Mouse (Mus musculus) cerebellum, adult 11 months (tissue): ENCODE measurements around the gene Sppl3.
"Not testable (repeated sequence)": the region's sequence is repeated elsewhere in the genome, so short reads cannot be mapped to it uniquely, and the experiment has no call there.

Experiments used
- DNase-seq: peaks from one replicate; pipeline ENCODE4 v3.0.0; 2022

The Sppl3 gene

DNA sequence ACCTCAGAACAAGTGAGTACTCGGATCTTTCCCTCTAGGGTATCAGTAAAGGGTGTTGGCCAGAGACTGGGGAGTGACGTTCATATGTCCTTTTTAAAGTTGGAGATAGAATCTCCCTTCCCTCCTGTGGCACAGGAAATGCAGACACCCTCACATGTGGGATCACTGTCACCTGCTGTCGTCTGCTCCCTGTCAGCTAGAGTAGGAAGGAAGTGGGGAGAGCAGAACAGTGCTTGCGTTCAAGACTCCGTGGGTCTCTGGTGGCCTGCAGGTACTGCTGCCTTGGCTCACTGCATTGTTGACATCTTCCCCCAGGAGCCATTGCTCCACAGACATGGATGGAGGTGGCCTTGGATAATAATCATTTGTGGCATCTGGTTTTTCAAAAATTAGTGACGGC is 72.6 kb downstream of the Sppl3 start:
- no peak for DNase-seq

GRCm38 (mm10) chr5:115085675-115086074 is 74.7 kb downstream of the Sppl3 start:
- no peak for DNase-seq

DNA sequence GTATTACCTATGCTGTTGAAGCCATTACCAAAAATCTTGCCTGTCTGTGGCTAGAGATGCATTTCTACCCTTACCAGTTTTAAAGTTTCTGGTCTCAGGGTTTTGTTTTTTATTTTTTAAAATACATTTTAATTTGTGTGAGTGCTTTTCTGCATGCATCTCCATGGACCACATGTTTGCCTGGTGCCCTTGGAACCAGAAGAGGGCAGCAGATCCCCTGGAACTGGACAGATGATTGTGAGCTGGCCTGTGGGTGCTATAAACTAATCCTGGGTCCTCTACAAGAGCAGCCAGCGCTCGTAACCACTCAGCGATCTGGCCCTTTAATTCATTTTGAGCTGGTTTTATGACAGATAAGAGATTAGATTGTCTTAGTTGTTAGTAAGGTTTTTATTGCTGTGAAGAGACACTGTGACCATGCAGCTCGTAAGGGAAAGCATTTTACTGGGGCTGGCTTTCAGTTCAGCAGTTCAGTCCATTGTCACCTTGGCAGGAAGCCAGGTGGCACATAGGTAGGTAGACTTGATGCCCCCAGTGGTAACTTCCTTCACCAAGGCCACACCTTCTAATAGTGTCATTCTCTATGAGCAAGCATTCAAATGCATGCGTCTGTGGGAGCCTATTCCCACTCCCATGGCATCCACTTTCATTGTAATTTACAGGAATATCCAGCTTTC is 78.8 kb downstream of the Sppl3 start:
- no peak for DNase-seq

DNA sequence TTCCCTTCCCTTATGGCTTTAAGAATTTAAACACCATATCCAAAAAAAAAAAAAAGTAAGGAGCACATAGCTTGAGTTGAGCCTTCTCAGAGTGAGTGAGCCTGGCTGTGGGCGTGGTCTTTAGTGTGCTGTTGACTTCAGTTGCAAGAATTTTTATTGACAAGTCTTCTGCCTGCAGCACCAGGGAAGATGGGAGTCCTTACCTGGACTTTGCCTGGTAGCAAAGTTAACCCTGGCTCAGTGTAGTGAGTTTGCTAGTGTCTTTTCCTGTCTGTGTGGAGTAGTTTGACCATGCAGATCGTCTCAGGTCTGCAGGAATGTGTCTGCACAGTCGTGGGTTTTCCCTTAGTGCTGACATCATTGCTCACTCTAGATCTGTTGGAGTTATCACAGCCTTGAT is 80.1 kb downstream of the Sppl3 start:
- DNase-seq = no peak

DNA sequence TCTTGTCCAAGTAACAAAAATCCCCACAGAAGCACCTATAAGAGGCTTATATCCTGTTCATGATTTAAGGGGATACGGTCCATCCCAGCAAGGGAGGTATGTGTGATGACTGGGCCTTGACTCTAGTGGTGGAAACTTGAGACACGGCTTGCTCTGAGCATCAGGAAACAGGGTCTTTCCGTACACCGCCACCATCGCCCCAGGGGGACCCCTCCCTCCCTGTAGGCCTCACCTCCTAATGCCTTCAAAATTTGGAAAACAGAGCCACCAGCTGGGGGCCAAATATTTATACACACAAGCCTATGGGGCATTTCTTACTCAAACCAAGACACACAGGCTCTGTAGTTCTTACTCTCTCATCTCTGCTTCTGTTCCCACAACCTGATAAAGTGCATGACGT is 80.8 kb downstream of the Sppl3 start:
- DNase-seq = no peak

DNA sequence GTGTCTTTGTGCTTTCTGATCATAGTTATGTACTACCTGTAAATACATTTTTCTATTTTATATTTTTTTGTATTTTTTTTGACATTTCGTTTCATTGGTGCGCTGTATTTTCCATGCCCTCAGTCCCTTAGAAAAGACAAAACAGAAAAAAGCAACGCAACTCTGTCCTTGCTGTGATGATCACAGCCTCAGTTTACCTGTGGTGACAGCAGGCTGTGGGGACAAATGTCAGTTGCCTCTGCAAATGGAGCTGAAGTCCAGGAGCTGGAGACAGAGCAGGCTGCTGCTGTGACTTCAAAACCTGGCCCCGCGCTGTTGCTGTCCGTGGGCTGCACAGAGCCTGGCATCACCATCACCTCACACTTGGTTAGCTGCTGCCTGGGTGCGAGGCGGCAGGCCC is 87.3 kb downstream of the Sppl3 start, which contains the start of gene Gm10401:
Gm10401 (minus strand) TSS at position 101 of the 400 bp plus-strand sequence.
- DNase-seq = no peak

- no peak for DNase-seq
Measured at GRCm38 (mm10) chr5:115099530-115099929, 88.6 kb downstream of the Sppl3 start.

- no peak for DNase-seq
Measured at GRCm38 (mm10) chr5:115099991-115100390, 89.1 kb downstream of the Sppl3 start.

DNA sequence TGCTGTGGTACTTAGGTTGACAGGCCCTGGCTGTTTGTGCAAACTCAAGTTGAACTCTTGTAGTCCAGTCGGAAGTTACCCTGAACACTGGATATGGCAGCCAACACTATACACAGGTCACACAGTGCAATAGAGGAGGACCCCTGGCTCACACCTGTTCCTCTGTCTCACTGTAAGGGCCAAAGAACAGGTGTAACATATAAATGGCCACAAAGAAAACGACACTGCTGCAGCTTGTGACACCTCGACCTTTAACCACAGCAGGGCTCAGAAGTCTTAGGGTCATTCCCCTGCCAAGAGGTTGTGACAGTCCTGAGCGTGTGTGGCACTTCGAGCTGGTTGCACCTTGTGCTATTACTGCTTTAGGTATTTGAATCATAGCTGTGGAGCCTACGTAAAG is 89.5 kb downstream of the Sppl3 start:
- no peak for DNase-seq

GRCm38 (mm10) chr5:115102231-115102630 is 91.3 kb downstream of the Sppl3 start:
- no peak for DNase-seq

DNA sequence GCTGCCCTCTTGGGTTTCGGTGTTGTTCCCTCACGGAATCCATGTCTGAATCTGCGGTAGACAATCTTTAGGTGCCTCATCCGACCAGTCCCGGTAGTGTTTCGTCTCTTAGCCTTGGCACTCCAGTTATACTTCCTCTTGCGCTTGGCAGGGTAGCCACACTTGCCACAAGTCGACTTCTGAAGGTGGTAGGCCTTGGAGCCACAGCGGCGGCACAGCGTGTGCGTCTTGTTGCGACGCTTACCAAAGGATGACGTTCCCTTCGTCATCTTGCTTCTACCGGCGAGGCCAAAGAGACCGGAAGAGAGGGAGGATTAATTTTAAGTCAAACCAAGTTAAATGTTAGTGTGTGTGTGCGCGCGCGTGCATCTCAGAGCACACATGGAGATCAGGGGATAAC is 92.3 kb downstream of the Sppl3 start:
- DNase-seq = not testable (repeated sequence)

- no peak for DNase-seq
Measured at GRCm38 (mm10) chr5:115111156-115111555, 100.2 kb downstream of the Sppl3 start.

DNA sequence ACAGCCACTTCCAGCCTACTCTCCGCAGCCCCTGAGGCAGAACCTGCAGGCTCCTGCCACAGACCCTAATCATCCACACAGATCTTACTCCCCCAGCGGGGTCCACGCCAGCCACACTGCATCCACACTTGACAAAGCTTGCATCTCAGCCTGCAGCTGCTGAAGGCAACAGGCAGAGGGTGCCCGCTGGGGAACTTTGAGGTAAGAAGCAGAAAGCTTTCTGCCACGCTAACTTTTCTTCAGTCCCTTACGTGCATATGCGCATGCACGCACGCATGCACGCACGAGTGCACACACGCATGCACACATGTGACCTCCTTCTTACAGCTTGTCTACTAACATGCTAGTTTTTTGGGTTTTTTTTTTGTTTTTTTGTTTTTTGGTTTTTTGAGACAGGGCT is 102.3 kb downstream of the Sppl3 start:
- DNase-seq = no peak

DNA sequence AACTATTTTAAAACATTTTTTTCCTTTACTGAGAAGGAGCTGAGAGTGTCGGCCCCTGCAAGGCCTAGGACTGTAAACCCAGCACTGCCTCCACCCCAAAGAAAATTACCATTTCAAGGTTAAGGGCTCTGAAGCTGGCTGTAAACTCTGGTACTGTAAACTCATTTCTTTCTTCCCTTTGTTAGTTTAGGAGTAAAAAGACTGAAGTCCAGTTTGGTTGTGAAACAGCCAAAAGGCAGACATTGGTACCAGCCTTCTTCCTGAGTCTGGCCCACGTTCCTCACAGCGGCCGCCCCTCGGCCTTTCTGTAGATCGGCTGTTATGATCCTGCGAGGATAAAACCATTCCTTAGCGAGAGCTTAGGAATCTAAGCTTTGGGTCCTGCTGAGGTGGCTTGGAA is 103.6 kb downstream of the Sppl3 start:
- no peak for DNase-seq

GRCm38 (mm10) chr5:115116426-115116825 is 105.5 kb downstream of the Sppl3 start:
- DNase-seq = no peak

DNA sequence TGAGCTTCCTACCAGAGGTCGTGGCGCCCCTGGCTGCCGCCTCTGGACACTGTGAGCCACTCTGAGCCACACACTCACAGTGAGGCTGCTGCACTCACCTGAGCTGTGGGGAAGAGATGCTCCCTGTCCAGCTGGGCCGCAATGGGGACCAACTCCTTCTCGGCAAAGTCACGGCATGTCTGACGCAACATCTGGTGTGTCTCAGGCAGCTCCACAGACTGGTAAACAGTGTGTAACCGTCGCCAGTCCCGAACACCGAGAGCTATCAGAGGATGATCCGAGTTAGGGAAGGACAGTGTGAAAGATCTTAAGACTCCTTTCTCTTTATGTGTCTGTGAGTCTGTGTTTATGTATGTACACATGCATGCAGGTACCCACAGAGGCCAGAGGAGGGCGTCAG is 106.5 kb downstream of the Sppl3 start:
- DNase-seq = no peak

DNA sequence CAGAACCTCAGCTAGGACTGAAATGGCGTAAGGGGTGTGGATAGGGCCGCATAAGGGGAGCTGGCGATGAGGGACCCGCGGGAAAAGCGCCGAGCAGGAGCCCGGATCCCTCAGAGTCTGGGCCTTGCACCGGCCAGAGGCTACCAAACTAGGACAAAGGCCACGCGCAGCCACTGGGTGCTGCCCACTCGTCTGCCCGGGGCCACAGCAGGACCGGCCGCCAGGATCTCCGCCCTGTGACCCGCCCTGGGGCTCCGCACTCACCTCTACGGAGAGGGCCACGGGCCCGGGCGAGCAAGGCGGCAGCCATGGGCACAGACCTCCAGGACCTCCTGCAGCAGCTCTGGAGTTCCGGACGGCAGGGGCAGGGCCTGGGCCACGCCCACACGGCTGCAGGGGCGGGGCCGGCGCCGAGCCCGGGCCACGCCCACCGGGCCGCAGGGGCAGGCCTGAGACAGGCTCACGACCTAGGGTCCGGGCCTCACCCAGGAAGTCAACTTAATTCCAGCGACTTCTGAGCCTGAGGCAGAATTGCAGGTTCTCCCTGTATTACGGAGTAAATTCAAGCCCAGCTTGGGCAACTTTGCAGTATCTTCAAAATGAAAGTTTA is 108.1 kb downstream of the Sppl3 start, which contains the start of gene Acads:
Acads (minus strand) TSS at position 386 of the 610 bp plus-strand sequence.
- peak; percentile 61 for DNase-seq

DNA sequence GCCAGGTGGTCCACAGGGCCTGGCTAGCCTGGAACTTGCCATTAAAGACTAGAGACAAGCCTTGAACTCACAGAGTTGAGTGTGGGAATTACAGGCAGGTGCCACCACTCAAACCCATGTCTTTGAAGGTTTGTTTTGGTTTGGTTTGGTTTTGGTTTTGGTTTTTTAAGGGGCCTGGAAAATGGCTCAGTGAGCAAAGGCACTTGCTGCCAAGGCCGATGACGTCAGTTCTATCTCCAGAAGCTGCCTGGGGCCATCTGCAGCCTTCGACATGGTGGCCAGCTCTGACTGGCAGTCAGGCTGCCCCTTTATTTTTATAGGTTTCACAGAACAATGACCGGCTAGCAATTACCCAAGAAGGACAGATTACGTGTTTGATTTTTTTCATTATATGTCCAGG is 110.0 kb downstream of the Sppl3 start:
- DNase-seq = peak; percentile 56

DNA sequence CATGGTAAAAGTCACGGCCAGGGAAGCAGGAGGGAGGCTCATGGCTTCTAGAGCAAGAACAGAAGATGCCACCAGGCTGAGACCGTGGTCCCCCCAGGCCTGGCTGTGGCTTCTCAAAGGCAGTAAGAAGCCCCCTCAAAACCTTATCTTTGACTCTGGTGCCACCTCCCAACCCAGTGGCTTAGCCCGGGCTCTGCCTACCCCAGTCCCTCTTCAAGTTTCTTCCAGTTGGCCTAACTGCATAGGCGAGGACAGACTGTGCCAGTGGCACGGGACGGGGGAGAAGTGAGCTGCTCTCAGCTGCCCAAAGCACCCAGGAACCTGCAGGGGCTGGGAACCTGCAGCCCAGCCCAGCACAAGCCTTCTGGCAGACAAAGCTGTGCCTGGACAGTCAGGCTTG is 113.8 kb downstream of the Sppl3 start:
- no peak for DNase-seq

DNA sequence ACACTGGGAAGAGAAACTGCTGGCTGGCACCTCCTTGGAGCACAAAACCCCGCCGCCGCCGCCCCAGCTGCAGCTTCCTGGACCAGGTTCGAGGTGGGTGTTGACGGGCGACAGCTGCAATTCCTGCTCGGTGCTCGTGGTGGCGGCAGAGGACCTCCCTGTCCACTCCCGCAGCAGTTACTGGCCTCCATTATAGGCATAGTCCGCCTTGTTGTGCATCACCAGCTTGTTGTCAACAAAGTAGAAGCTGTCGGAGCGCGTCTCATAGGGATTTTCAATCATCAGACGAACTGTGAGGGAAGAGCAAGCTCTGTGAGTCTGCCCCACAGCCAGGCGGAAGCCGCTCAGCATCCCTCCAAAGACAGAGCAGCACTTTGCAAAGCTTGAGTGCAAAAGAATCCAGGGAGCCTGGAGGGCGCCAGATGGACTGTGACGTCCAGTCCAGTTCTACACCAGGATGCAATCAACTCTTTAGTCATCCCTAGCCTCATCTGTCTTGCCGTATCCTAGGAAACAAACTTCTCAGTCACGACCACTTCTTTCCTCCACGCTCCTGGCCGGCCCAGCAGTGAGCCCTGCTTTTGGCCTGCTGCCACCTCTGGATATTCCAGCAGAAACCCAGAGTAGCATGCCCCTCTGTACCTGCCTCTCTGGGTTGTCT is 114.4 kb downstream of the Sppl3 start:
- DNase-seq = peak; percentile 87

GRCm38 (mm10) chr5:115126578-115127312 is 115.8 kb downstream of the Sppl3 start:
- DNase-seq = no peak

GRCm38 (mm10) chr5:115127421-115128179 is 116.7 kb downstream of the Sppl3 start:
- peak; percentile 49 for DNase-seq

DNA sequence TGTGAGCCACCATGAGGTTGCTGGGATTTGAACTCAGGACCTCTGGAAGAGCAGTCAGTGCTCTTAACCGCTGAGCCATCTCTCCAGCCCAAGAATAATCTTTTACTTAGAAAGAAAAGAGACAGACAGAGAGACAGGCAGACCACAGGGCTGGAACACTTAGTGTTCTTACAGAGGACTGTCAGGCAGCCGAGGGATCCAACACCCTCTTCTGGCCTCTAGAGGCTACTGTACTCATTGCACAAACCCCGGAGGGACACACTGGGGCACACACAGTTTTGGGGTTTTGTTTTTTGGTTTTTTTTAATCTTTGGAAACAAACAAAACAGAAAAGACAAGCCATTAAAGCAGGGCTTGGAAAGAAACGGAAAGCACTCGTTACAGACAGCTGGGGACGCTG is 118.4 kb downstream of the Sppl3 start:
- DNase-seq = no peak
